Mouse (Mus musculus): ENCODE data around the gene Stim2.

GRCm38 (mm10) chr5:54007617-54008016, 9.3 kb downstream of the Stim2 start:
- TF ChIP-seq GATA1 (IDR thresholded peaks at IDR 0.05; ENCODE audit: borderline replicate concordance, low read length) (no peak), FLI1 (IDR thresholded peaks at IDR 0.05; ENCODE audit: low read length) (no peak)

Data from megakaryocyte, embryonic 14.5 days (primary cell).